Mouse (Mus musculus) midbrain, embryonic 14.5 days (tissue): ENCODE measurements around the gene Tnrc6a. TPM values are rescaled to one million over a fixed set of nuclear protein-coding genes. Genes with fewer than 3 reads are reported as not detected.
A peak's percentile ranks its signal among the peaks of the same experiment; 100 is the strongest.

Experiments used
- ATAC-seq: fragments of 200-750 bp; cut with Nextera tagmentation; 2 replicates; pipeline ENCODE4 v1.8.0; 2017; ENCODE audit warnings: moderate number of reproducible peaks, moderate library complexity; ENCODE audit not compliant: low FRiP score, low TSS enrichment
- DNase-seq: peaks from one replicate; pipeline ENCODE4 v3.0.0-alpha.2; 2015
- H3K27ac ChIP-seq: fragments of 300-500 bp; sonication (generic); replicated peaks from 2 replicates; pipeline ENCODE4 v1.5.1; 2014; ENCODE audit warnings: mild to moderate bottlenecking, low read depth, low read length, moderate library complexity
- H3K27me3 ChIP-seq: fragments of 300-500 bp; sonication (generic); 2 replicates; pipeline ENCODE4 v1.6.1; 2014; ENCODE audit warnings: low read length, control low read depth, mixed read lengths; ENCODE audit not compliant: control insufficient read depth, insufficient read depth
- H3K36me3 ChIP-seq: fragments of 300-500 bp; sonication (generic); 2 replicates; pipeline ENCODE4 v1.6.1; 2014; ENCODE audit warnings: low read length, control low read depth; ENCODE audit not compliant: control insufficient read depth, insufficient read depth
- H3K4me1 ChIP-seq: fragments of 300-500 bp; sonication (generic); 2 replicates; pipeline ENCODE4 v1.6.1; 2014; ENCODE audit warnings: mild to moderate bottlenecking, antibody characterized with exemption, low read length, control low read depth; ENCODE audit not compliant: control insufficient read depth, insufficient read depth
- H3K4me2 ChIP-seq: fragments of 300-500 bp; sonication (generic); 2 replicates; pipeline ENCODE4 v1.6.1; 2014; ENCODE audit warnings: mild to moderate bottlenecking, low read length, moderate library complexity
- H3K4me3 ChIP-seq: fragments of 300-500 bp; sonication (generic); replicated peaks from 2 replicates; pipeline ENCODE4 v1.5.1; 2014; ENCODE audit warnings: low read depth, low read length
- H3K9ac ChIP-seq: fragments of 300-500 bp; sonication (generic); replicated peaks from 2 replicates; pipeline ENCODE4 v1.6.1; 2014; ENCODE audit warnings: mild to moderate bottlenecking, low read length, moderate library complexity
- H3K9me3 ChIP-seq: fragments of 300-500 bp; sonication (generic); 2 replicates; pipeline ENCODE4 v1.6.1; 2016; ENCODE audit warnings: low read length, control low read depth, mixed read lengths; ENCODE audit not compliant: control insufficient read depth
- WGBS: fragments of 180-500 bp; shearing (Covaris S2); extraction: QIAGEN DNeasy Blood & Tissue Kit; methylation state at CpG from one replicate; pipeline ENCODE4 v1.1.7; 2014; 5-methylcytosine and 5-hydroxymethylcytosine counted together
- polyA plus RNA-seq: library from polyadenylated mRNA; unstranded; fragments of >200 nt; fragmentation: Nextera tagmentation; extraction: Ambion mirVana; gene quantifications from 2 replicates; pipeline ENCODE4 v1.2.1, GENCODE M21; 2014

The Tnrc6a gene
- polyA plus RNA-seq: 50.0 and 59.4 TPM in 2 replicates

DNA sequence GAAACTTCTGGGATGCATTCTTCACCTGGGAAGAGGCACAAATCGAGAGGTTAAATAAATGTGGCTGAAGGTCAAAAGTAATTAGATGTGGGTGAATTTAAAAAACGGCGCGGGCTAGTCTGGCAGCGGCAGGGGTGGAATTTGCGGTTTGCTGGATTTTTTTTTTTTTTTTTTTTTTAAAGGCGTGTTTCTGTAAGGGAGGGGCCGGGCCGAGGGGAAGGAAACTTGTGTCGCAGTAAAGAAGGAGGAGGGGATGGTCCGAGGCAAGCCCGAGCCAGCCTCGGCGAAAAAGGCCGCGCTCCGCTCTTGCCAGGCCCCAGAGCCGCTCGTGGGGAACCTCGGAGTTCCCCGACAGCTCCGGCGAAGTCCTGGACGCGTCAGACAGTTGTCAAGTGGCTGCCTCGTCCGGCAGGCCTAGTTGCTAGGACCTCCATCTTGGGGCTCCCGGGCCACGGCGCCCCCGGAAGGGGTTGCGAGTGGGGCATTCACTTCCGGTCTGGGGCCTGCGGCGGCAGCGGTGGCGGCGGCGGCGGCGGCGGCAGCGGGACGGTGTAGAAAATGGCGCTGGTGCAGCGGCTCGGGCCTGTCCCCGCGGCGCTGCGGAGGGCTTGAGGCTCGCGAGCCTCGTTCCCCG lies at the start of gene Tnrc6a:
Gene Tnrc6a (plus strand): TSS at position 221 of the 634 bp plus-strand sequence.
- H3K27ac ChIP-seq: peak within 1 kb of the TSS; percentile 97
- peaks cover 5% of the 10 kb centered on the region; the same call in 1 of the 2 replicates for H3K36me3 ChIP-seq
- ATAC-seq (peak; percentile 93), DNase-seq (peak; percentile 95)
- H3K4me3 ChIP-seq: peak within 1 kb of the TSS; percentile 98
- peaks cover 20% of the 10 kb centered on the region for H3K4me1 ChIP-seq
- H3K27me3 ChIP-seq: no peaks in the 10 kb centered on the region
- peak within 1 kb of the TSS; percentile 75 for H3K4me2 ChIP-seq
- WGBS: under 1% methylated on average over 55 of the region's 55 CpGs
- H3K9ac ChIP-seq: peak within 1 kb of the TSS; percentile 96
- H3K9me3 ChIP-seq: no peaks in the 10 kb centered on the region

GRCm38 (mm10) chr7:123082236-123082635 lies 41.4 kb upstream of the Tnrc6a start:
- no peak overlapping the region for H3K9ac ChIP-seq
- no peak overlapping the region for H3K4me2 ChIP-seq
- H3K27ac ChIP-seq: no peak overlapping the region; the same call in 1 of the 2 replicates
- peaks cover 29% of the 10 kb centered on the region for H3K4me1 ChIP-seq
- H3K36me3 ChIP-seq: no peaks in the 10 kb centered on the region
- H3K4me3 ChIP-seq: no peak overlapping the region
- ATAC-seq (no peak), DNase-seq (no peak)
- H3K9me3 ChIP-seq: no peaks in the 10 kb centered on the region
- WGBS: 88% methylated on average over 4 of the region's 4 CpGs
- no peaks in the 10 kb centered on the region for H3K27me3 ChIP-seq

DNA sequence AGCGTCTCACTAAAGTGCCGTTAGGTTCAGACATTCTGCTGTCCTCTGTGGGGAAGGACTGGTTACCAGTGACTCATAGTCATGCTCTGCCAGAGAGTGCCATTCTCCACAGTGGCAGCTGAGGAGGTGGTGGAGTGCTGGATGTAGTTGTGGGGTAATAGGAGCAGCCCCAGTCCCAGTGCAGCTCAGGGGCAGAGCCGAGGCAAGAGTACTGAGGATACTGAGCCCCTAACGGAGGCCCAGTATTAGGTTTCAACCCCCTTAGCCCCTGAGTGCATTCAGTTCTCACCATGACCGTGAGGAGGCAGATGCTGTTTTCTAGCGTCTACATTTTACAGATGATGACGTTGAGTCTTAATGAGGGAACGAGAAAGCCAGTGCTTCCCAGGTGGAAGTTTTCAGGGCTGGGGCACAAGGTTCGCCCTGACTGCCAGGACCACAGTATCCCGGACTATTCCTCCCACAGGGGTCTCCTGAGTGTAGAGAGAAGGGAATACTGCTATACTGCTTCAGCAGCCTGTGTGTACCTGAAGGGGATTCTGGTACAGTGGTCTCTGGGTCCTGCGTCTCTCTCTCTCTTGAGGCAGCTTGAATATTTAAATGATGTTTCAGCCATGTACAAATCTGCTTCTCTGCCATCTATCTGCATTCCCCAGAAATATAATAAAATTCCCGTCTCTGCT lies 40.1 kb upstream of the Tnrc6a start:
- H3K27me3 ChIP-seq: no peaks in the 10 kb centered on the region
- H3K36me3 ChIP-seq: no peaks in the 10 kb centered on the region
- 28% methylated on average over 12 of the region's 12 CpGs for WGBS
- peak overlapping the region; percentile 90 for H3K27ac ChIP-seq
- H3K4me1 ChIP-seq: peaks cover 32% of the 10 kb centered on the region
- no peak overlapping the region for H3K4me3 ChIP-seq
- peak overlapping the region; percentile 44 for H3K4me2 ChIP-seq
- ATAC-seq (peak; percentile 55; the same call in 1 of the 2 replicates), DNase-seq (peak; percentile 43)
- no peaks in the 10 kb centered on the region for H3K9me3 ChIP-seq
- H3K9ac ChIP-seq: peak overlapping the region; percentile 21; the same call in 1 of the 2 replicates

DNA sequence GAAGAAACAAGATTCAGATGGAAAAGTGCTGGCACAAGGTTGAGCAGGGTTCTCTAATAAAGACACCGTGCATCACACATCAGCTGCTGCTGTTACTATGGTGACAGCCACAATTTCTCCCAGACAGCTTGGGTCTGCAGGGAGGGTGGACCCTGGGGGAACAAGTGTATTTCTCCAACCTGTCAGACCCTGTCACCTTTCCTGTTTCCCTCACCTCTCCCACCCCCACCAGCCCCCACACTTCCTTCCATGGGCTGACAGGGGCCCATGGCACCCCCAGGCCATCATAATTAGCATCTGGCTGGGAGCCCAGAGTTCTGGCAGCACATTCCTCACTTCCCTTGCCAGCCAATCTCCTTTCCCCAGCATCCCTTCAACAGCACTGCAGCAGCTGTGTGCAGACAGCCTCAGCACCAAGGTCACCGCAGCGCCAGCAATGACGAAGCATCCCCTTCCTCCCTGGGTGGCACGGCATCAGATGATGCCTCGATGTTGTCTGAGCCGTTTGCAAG lies 39.4 kb upstream of the Tnrc6a start:
- no peaks in the 10 kb centered on the region for H3K36me3 ChIP-seq
- DNase-seq (peak; percentile 87), ATAC-seq (peak; percentile 89)
- no peaks in the 10 kb centered on the region for H3K27me3 ChIP-seq
- H3K4me1 ChIP-seq: peaks cover 32% of the 10 kb centered on the region
- peak overlapping the region; percentile 90 for H3K27ac ChIP-seq
- H3K4me2 ChIP-seq: peak overlapping the region; percentile 44
- WGBS: 2% methylated on average over 7 of the region's 7 CpGs
- no peaks in the 10 kb centered on the region for H3K9me3 ChIP-seq
- peak overlapping the region; percentile 21; the same call in 1 of the 2 replicates for H3K9ac ChIP-seq
- peak overlapping the region; percentile 5; the same call in 1 of the 2 replicates for H3K4me3 ChIP-seq

GRCm38 (mm10) chr7:123084708-123085107 lies 39.0 kb upstream of the Tnrc6a start:
- 21% methylated on average over 13 of the region's 13 CpGs for WGBS
- Histone ChIP-seq H3K27me3 (no peaks in the 10 kb centered on the region), H3K4me2 (peak overlapping the region; percentile 44), H3K9ac (peak overlapping the region; percentile 21; the same call in 1 of the 2 replicates), H3K4me1 (peaks cover 32% of the 10 kb centered on the region), H3K4me3 (0 out of 2 replicates have a peak overlapping the region, but pooled peaks have one; percentile 5), H3K9me3 (no peaks in the 10 kb centered on the region), H3K27ac (peak overlapping the region; percentile 90), H3K36me3 (no peaks in the 10 kb centered on the region)
- ATAC-seq (no peak; the same call in 1 of the 2 replicates), DNase-seq (peak; percentile 77)

DNA sequence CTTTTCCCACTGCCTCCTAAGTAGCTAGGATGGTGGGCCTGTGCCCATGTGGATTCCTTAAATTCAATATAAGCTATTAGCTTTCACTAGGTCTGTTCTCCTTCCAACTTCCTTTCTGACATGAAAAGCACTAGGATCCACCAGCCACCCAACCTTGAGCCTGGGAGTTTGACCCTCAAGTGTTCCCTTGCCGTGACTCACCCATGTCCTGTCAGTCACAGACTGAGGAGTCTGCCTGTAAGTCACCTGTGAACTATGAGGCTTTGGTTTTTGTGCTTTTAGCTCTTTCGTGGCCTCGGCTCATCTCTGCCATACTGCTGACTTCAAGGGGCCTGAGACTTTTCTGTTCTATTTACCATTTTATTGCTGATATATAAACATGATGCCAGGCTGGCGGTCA lies 34.8 kb upstream of the Tnrc6a start:
- no peak for DNase-seq
- Histone ChIP-seq H3K9me3 (no peaks in the 10 kb centered on the region), H3K4me1 (peaks cover 19% of the 10 kb centered on the region)

GRCm38 (mm10) chr7:123096344-123097120 lies 27.2 kb upstream of the Tnrc6a start:
- no peaks in the 10 kb centered on the region for H3K27me3 ChIP-seq
- no peak overlapping the region for H3K27ac ChIP-seq
- no peaks in the 10 kb centered on the region for H3K36me3 ChIP-seq
- H3K4me1 ChIP-seq: peaks cover 17% of the 10 kb centered on the region
- no peaks in the 10 kb centered on the region for H3K9me3 ChIP-seq
- no peak overlapping the region for H3K9ac ChIP-seq
- no peak overlapping the region for H3K4me2 ChIP-seq
- no peak for DNase-seq
- WGBS: 88% methylated on average over 12 of the region's 12 CpGs
- H3K4me3 ChIP-seq: no peak overlapping the region
- no peak for ATAC-seq

More for the DNA sequence above, 34.8 kb upstream of the Tnrc6a start:
- 89% methylated on average over 4 of the region's 4 CpGs for WGBS
- Histone ChIP-seq H3K4me3 (no peak overlapping the region), H3K27ac (no peak overlapping the region), H3K36me3 (no peaks in the 10 kb centered on the region), H3K27me3 (no peaks in the 10 kb centered on the region), H3K4me2 (no peak overlapping the region), H3K9ac (no peak overlapping the region)
- no peak for ATAC-seq
